Mouse (Mus musculus) MEL (cell line): ENCODE measurements at regions not wholly inside any gene's neighbourhood (a gene's known extent, or its start where the extent isn't known, plus 50 kb on each side); places are given as distances from the start of the nearest gene placed in this dataset.

Source experiments
- CHD1 ChIP-seq: IDR thresholded peaks from 2 replicates; pipeline ENCODE4 v1.6.1; 2012; ENCODE audit warnings: low read depth, mild to moderate bottlenecking, inconsistent platforms, low read length, improper control_type of control experiment
- CTCF ChIP-seq, 3 experiments: IDR thresholded peaks in 2 of 3; conservative IDR thresholded peaks in 1 of 3; 2 replicates each; pipeline ENCODE4 v1.5.1; 2011 to 2012; ENCODE audit warnings: low read length in 3 of 3, low read depth in 2 of 3, mild to moderate bottlenecking in 2 of 3, improper control_type of control experiment in 1 of 3, inconsistent platforms in 1 of 3, mixed read lengths in 1 of 3, moderate library complexity in 1 of 3; ENCODE audit not compliant: control insufficient read depth in 1 of 3, insufficient read depth in 1 of 3, poor library complexity in 1 of 3, severe bottlenecking in 1 of 3
- E2F4 ChIP-seq: IDR thresholded peaks from 2 replicates; pipeline ENCODE4 v1.6.1; 2011; ENCODE audit warnings: low read depth, low read length, improper control_type of control experiment, borderline replicate concordance
- MAZ ChIP-seq: IDR thresholded peaks from 2 replicates; pipeline ENCODE4 v1.6.1; 2012; ENCODE audit warnings: low read depth, mild to moderate bottlenecking, inconsistent platforms, low read length, improper control_type of control experiment
- MXI1 ChIP-seq: IDR thresholded peaks from 2 replicates; pipeline ENCODE4 v1.6.1; 2011; ENCODE audit warnings: mild to moderate bottlenecking, low read depth, low read length, improper control_type of control experiment
- MYC ChIP-seq: IDR thresholded peaks from 2 replicates; pipeline ENCODE4 v1.6.1; 2011; ENCODE audit warnings: low read depth, mild to moderate bottlenecking, low read length, improper control_type of control experiment, moderate library complexity
- NELFE ChIP-seq: IDR thresholded peaks from 2 replicates; pipeline ENCODE4 v1.6.1; 2011; ENCODE audit warnings: low read depth, low read length, improper control_type of control experiment
- POLR2A ChIP-seq, 2 experiments: IDR thresholded peaks; 2 replicates each; pipeline ENCODE4 v1.6.1; 2011 to 2012; ENCODE audit warnings: low read length in 2 of 2, mild to moderate bottlenecking in 2 of 2, control low read depth in 1 of 2, improper control_type of control experiment in 1 of 2, low read depth in 1 of 2, moderate library complexity in 1 of 2; ENCODE audit not compliant: control insufficient read depth in 1 of 2, insufficient read depth in 1 of 2, poor library complexity in 1 of 2
- RCOR1 ChIP-seq: IDR thresholded peaks from 2 replicates; pipeline ENCODE4 v1.6.1; 2012; ENCODE audit warnings: low read depth, mild to moderate bottlenecking, inconsistent platforms, low read length, improper control_type of control experiment
- TAL1 ChIP-seq: IDR thresholded peaks from 2 replicates; pipeline ENCODE4 v1.6.1; 2012; ENCODE audit warnings: mild to moderate bottlenecking, inconsistent platforms, low read length, moderate library complexity, mixed read lengths
- TCF12 ChIP-seq: IDR thresholded peaks from 2 replicates; pipeline ENCODE4 v1.6.1; 2014; ENCODE audit warnings: low read depth, mild to moderate bottlenecking, inconsistent platforms, low read length, improper control_type of control experiment, moderate library complexity
- USF2 ChIP-seq, 2 experiments: IDR thresholded peaks; 2 replicates each; pipeline ENCODE4 v1.6.1; 2011 to 2012; ENCODE audit warnings: improper control_type of control experiment in 2 of 2, low read length in 2 of 2, borderline replicate concordance in 1 of 2, inconsistent platforms in 1 of 2, low read depth in 1 of 2, mild to moderate bottlenecking in 1 of 2; ENCODE audit not compliant: insufficient read depth in 1 of 2
- ZC3H11A ChIP-seq: IDR thresholded peaks from 2 replicates; pipeline ENCODE4 v1.6.1; 2012; ENCODE audit warnings: low read depth, mild to moderate bottlenecking, inconsistent platforms, low read length, improper control_type of control experiment

- TF ChIP-seq CTCF (IDR thresholded peaks at IDR 0.05 in 2 of 3, conservative IDR thresholded peaks at IDR 0.05 in 1 of 3; ENCODE audit: control insufficient read depth in 1 of 3, insufficient read depth in 1 of 3, low read depth in 2 of 3, low read length in 3 of 3, poor library complexity in 1 of 3, severe bottlenecking in 1 of 3) (no peak), MYC (no peak), MXI1 (no peak), E2F4 (no peak), USF2 (IDR thresholded peaks at IDR 0.05; ENCODE audit: borderline replicate concordance in 1 of 2, insufficient read depth in 1 of 2, low read depth in 1 of 2, low read length in 2 of 2) (no peak), TAL1 (no peak), ZC3H11A (no peak), TCF12 (no peak), CHD1 (no peak), RCOR1 (no peak), POLR2A (IDR thresholded peaks at IDR 0.05; ENCODE audit: control insufficient read depth in 1 of 2, insufficient read depth in 1 of 2, low read depth in 1 of 2, low read length in 2 of 2, poor library complexity in 1 of 2) (no peak), MAZ (no peak), NELFE (no peak)
Measured at GRCm38 (mm10) chr10:96860366-96860765, 243.6 kb downstream of the Btg1 start.
